Mouse (Mus musculus): ENCODE results near the gene Kyat1.
"Not testable (repeated sequence)": the region's sequence is repeated elsewhere in the genome, so short reads cannot be mapped to it uniquely, and the experiment has no call there.

Gene Kyat1

DNA sequence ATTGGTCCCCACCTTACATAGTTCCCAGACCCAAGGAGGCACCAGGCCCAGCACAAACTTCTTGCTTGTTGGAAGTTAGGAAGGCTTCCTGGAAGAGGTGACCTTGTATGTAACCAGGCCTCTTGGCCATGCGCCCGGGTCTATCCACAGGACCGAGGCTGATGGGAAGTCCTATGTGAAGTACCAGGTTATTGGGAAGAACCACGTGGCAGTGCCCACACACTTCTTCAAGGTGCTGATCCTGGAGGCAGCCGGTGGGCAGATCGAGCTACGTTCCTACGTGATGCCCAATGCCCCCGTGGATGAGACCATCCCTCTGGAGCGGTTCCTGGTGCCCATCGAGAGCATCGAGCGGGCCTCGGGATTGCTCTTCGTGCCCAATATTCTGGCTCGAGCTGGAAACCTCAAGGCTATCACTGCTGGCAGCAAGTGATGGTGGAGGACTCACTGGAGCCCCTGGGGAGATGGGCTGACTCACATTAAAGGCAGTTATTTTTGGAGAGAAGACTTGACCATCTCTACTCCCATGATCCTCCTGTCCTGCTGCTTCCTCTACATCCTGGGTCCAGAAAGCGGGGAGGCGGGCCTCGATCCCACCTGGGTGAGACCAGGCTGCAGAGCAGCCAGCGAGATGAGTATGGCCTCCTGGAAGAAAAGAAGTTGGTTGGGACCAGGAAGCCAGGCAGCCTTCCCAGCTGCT, 32.0 kb downstream of the Kyat1 start:
- peak; percentile 46 for DNase-seq (ENCODE audit: low read depth, low spot score)

DNA sequence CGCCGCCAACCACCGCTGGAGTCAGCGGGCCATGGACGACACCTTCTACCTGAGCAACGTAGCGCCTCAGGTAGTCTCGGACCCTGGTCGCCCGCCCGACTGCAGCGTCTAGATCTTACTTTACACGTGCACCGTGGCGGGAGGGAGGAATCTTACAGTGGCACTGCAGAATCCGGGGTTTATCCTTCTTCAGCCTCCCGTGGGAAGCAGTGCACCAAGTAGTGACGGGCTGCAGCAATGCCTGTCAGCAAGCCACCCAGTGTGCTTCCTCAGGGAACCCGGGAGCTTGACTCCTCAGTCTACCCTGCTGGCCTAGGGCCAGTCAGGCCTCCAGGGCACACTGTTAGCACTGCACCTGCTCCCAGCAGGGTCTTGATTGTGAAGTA, 33.7 kb downstream of the Kyat1 start:
- DNase-seq (ENCODE audit: low read depth, low spot score) = no peak

DNA sequence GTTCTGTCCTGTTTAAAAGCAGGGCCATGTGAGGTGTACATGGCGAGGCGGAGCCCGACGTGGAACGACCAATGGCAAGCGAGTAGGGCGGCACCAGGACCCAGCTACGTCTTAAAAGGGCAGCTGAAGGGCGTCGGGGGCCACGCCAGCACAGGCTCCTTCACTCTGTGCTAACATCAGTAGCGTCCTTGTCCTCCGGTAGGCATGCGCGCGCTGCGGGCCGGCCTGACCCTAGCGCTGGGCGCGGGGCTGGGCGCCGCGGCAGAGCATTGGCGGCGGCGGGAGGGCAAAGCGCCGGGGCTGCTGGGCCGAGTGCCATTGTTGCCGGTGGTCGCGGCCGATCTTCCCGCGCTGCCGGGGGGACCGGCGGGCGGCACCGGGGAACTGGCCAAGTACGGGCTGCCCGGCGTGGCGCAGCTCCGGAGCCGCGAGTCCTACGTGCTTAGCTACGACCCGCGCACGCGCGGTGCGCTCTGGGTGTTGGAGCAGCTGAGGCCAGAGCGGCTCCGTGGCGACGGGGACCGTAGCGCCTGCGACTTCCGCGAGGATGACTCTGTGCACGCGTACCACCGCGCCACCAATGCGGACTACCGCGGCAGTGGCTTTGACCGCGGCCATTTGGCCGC, 34.2 kb downstream of the Kyat1 start, which contains the start of gene Endog:
Endog (plus strand) TSS at position 123 of the 626 bp plus-strand sequence.
- peak; percentile 40 for DNase-seq (ENCODE audit: low read depth, low spot score)

DNA sequence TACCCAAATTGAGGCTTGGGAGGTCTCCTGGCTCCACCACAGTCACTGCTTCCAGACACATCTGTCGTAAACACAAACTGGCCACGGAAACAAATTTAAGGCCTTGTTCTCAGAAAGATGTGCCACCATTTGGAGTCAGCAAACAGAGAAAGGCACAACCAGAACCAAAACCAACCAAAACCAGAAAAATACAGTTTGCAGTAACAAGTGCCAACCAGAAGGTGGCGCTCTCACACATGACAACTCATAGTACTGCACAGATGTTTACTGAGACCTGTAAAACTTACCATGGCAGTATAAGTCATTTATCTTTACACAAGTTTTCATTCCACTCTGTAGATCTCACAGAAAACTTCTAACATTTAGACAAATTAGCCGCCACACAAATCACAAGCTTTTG, 39.0 kb downstream of the Kyat1 start:
- DNase-seq (ENCODE audit: low read depth, low spot score) = peak; percentile 35

DNA sequence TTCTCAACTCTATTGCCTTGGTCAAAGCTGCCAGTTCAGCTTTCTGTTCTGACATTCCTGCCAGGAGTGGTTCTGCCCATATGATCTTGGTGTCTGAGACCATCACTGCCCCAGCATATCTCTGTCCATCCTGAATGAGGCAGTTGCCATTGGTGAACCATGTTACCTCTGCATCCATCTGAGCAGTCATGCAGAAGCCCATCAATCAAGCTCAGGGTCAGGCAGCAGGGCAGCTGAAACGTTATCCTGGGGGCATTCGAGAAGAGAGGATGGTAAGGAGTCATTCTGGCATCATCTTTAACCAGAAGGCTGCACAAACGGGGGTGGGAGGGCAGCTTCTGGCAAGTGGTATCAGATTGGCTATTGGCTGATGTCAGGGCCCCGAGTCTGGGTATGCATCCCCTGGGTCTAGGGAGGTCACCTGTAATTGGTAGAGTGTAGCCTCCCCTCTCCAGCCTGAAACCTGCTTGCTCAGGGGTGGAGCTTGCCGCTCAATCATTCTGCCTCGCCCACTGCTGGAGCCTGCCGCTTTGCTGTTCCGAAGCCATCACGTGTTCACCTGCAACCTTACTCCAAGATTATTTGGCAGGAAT, 41.2 kb downstream of the Kyat1 start:
- no peak for DNase-seq (ENCODE audit: low read depth, low spot score)

DNA sequence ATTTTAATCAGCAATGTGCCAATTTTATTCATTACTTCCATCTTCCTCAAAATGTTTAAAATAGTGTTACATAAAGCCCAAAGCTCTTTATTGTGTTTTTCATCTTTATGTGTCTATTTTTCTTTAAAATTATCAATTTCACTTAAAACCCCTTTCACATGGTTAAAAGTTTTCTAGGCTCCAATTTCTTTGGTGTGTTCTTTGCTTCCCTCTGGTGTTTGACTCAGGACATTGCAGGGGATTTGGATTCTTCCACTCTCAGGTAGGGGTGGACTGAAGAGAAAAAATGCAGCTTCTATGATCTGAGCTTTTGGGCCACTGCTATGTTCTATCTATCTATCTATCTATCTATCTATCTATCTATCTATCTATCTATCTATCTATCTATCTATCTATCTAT, 43.8 kb downstream of the Kyat1 start:
- DNase-seq (ENCODE audit: low read depth, low spot score) = peak; percentile 71

DNA sequence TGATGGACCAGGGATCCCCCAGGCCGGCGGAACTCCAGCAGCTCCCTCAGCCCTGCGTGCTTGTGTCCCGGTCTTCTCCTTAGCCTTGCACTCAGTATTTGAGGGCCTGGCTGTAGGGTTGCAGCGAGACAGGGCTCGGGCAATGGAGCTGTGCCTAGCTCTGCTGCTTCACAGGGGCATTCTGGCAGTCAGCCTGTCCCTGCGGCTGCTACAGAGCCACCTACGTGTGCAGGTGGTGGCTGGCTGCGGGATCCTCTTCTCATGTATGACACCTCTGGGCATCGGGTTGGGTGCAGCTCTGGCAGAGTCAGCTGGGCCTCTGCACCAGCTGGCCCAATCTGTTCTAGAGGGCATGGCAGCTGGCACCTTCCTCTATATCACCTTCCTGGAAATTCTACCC, 45.8 kb downstream of the Kyat1 start:
- DNase-seq (ENCODE audit: low read depth, low spot score) = not testable (repeated sequence)

DNA sequence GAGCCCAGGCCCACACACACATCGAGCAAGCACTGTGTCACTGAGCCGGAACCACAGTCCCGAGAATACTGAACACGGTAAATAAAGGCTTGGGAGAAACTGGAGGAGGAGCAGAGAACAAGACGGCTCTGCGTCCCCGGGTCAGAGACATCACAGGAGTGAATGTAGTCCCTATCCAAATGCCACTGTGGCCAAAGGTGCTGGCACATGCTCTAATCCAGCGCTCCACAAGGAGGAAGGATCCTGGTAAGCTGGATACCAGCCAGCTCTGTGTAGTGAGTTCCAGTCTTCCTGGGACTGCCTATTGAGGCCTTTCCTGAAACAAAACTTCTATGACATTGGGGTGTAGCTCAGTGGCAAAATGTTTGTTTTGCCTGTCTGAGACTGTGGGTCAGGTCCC, 53.0 kb downstream of the Kyat1 start:
- no peak for DNase-seq (ENCODE audit: low read depth, low spot score)

DNA sequence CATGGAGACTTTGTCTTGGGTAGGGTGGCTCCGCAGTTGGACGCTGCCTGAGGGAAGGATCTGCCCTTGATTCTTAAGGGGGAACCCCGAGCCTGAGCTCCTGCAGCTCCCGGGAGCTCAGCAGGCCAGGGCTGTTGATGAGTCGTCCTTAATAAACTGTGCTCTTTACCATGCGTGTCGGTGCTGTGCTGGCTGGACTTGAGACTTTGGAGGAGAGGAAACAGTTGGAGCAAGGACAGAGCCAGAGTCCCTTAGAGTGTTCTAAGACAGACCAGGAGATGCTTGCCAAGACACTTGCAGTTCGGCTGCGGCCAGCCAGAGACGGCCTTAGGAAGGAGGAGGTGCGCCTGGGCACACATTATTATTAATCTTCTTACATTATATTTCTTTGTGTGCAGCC, 53.8 kb downstream of the Kyat1 start:
- DNase-seq (ENCODE audit: low read depth, low spot score) = no peak

DNA sequence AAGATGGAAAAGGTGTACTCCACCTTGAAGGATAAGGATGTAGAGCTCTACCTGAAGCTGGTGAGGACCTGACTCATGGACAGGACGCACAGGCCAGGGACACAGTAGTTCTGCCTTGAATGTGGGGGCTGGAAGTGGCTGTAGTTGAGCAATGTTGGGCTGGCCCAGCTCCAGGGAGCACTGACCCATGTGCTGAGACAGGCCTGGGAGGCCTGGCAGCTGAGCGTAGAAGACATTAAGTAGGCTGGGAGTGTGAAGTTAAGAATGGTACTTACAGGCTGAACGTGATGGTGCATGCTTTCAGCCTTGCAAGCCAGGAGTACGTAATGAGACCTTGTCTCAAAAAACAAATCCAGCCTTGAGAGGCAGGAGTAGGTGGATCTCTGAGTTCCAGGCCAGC, 58.2 kb downstream of the Kyat1 start:
- DNase-seq (ENCODE audit: low read depth, low spot score) = no peak

DNA sequence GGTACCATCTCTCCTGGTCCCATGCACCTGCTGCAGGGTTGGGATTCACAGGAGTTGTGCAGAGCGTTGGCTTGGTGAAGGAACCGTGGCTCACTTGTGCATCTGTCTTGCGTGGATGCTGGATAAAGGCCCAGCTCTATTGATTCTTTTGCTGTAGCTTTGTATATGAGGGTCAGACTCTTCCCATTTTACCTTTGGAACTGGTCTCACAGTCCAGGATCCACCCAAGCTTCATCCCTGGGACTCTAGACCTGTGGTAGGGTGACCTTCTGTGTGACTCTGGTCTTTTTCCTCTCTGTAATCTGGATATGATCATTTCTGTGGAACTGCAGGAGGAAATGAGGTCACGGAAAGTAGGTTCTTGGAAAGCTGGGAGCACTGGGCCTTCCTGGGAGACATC, 61.2 kb downstream of the Kyat1 start:
- DNase-seq (ENCODE audit: low read depth, low spot score) = no peak

DNA sequence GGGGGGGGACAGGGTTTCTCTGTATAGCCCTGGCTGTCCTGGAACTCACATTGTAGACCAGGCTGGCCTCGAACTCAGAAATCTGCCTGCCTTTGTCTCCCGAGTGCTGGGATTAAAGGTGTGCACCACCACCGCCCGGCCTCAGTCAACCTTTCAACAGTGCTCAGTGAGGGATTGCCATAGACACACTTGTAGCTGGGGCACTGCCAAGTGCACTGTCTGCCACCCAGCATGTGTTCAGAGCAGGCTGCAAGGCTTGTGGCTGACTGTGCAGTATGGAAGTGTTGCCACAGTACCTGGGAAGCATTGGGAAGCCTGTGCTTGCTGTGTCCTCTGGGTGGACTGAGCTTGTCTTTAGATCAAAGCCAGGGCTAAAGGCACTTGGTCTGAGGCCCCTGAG, 65.6 kb downstream of the Kyat1 start:
- DNase-seq (ENCODE audit: low read depth, low spot score) = not testable (repeated sequence)

DNA sequence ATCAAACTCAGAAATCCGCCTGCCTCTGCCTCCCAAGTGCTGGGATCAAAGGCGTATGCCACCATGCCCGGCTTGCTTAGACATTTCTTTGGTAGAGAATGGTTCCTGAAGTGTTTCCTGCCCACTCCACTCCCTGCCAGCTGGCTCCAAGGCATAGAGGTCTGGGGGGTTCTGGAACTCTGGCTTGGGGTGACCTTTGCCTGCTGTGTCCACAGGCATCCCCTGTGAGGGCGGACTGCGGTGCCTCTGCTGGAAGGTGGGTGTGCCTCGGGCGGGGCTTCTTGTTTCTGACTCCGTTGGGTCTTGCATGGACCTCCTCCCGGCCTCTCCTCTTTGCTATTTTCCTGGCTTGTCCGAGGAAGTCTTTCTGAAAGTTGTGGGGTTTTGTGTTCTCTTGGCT, 69.2 kb downstream of the Kyat1 start:
- DNase-seq (ENCODE audit: low read depth, low spot score) = no peak

All from 3T3-L1 (cell line).